Mouse (Mus musculus): ENCODE measurements around the gene Apoa1. TPM values are rescaled to one million over a fixed set of nuclear protein-coding genes. Genes with fewer than 3 reads are reported as not detected.

Apoa1 gene
- polyA plus RNA-seq, 1 experiment = 2.7 TPM

DNA sequence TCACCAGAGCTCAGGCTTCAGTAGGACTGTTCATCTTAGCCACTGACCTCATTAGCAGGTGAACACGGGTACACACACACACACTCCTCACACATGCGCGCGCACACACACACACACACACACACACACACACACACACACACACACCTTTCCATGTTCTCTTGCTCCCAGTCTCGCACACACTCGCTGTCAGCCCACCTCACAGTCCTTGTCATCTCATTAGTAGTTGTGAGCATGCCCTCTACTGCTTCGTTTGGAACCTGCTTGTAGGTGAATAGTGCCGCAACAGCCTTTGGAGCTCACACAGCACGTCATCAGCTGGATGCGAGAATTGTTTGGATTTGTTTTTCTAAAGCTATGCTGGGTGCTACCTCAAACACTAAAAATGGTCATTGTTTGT lies 39.0 kb upstream of the Apoa1 start:
- WGBS = 44% methylated on average over 10 of the region's 10 CpGs
- TF ChIP-seq POLR2A (IDR thresholded peaks at IDR 0.05; ENCODE audit: borderline replicate concordance, insufficient read depth, low read length) (no peak), CTCF (IDR thresholded peaks at IDR 0.05; ENCODE audit: borderline replicate concordance, insufficient read depth, low read depth, low read length) (peak; percentile 41; the same call in 1 of the 2 replicates)
- H3K27ac ChIP-seq (ENCODE audit: insufficient read depth, low read length) = peak overlapping the region; percentile 40

DNA sequence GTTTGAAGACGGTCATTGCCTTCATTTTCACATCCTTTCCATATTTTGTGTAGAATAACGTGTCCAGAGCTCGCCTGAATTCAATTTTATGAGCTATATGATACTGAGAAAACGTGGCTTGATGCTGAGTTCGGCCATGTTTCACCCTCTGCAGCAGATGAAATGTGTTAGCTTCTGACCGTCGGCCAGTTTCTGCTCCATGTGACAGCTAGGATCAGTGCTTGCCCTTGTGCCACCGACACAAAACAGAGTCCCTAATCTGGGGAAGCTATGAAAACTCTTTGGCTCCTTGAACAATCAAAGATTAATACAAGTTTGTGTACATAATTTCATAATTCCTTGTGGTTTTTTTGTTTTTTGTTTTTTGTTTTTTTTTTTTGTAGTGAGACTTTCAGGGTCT lies 37.1 kb upstream of the Apoa1 start:
- 42% methylated on average over 8 of the region's 8 CpGs for WGBS
- no peak overlapping the region for H3K27ac ChIP-seq (ENCODE audit: insufficient read depth, low read length)
- no peak for DNase-seq

More for the DNA sequence above, 39.0 kb upstream of the Apoa1 start:
- Histone ChIP-seq H3K4me1 (ENCODE audit: control insufficient read depth, insufficient read depth, low read length) (peaks cover 17% of the 10 kb centered on the region), H3K27me3 (ENCODE audit: control insufficient read depth, insufficient read depth, low read length) (no peaks in the 10 kb centered on the region), H3K4me3 (replicated peaks; ENCODE audit: insufficient read depth, low read depth, low read length) (no peak overlapping the region)
- DNase-seq = no peak

DNA sequence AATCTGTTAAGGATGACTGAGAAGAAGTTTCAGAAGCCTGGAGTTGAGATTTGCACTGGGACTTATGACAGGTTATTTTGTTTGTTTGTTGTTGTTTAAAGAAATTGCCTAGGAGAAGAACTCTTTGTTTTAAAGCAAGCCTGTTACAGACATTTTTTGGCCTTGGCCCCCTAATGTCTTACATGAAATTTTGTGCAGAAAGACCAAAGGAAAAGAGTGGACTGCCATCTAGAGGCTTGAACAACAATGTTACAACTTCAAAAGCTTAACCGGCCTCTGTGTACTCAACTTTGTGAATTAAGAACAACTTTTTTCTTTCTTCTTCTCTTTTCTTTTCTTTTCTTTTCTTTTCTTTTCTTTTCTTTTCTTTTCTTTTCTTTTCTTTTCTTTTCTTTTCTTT lies 36.7 kb upstream of the Apoa1 start:
- WGBS = 24% methylated on average over 1 of the region's 1 CpGs
- Histone ChIP-seq H3K27me3 (ENCODE audit: control insufficient read depth, insufficient read depth, low read length) (no peaks in the 10 kb centered on the region), H3K4me1 (ENCODE audit: control insufficient read depth, insufficient read depth, low read length) (peaks cover 13% of the 10 kb centered on the region), H3K4me3 (replicated peaks; ENCODE audit: insufficient read depth, low read depth, low read length) (no peak overlapping the region), H3K27ac (ENCODE audit: insufficient read depth, low read length) (no peak overlapping the region)
- peak in 1 of 2 experiments; percentile 60 for DNase-seq
- TF ChIP-seq CTCF (IDR thresholded peaks at IDR 0.05; ENCODE audit: borderline replicate concordance, insufficient read depth, low read depth, low read length) (peak; percentile 41; the same call in 1 of the 2 replicates), POLR2A (IDR thresholded peaks at IDR 0.05; ENCODE audit: borderline replicate concordance, insufficient read depth, low read length) (no peak)

More for the DNA sequence above, 37.1 kb upstream of the Apoa1 start:
- no peak overlapping the region for H3K4me3 ChIP-seq (replicated peaks; ENCODE audit: insufficient read depth, low read depth, low read length)
- peaks cover 13% of the 10 kb centered on the region for H3K4me1 ChIP-seq (ENCODE audit: control insufficient read depth, insufficient read depth, low read length)
- TF ChIP-seq CTCF (IDR thresholded peaks at IDR 0.05; ENCODE audit: borderline replicate concordance, insufficient read depth, low read depth, low read length) (no peak), POLR2A (IDR thresholded peaks at IDR 0.05; ENCODE audit: borderline replicate concordance, insufficient read depth, low read length) (no peak)
- H3K27me3 ChIP-seq (ENCODE audit: control insufficient read depth, insufficient read depth, low read length) = no peaks in the 10 kb centered on the region

DNA sequence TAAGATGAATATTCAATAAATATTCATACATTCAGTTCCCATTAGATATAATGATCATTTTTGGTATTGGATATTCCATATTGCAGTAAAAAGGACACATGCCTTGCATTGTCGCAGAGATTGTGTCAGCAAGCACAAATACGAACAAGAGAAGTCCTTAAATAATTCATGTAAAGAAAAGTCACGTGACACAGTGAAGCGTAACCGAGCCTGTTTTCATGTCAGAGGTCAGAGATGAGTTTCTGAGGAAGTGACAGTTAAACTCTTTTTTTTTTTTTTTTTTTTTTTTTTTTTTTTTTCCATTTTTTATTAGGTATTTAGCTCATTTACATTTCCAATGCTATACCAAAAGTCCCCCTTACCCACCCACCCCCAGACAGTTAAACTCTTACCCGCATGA lies 35.7 kb upstream of the Apoa1 start:
- DNase-seq = no peak
- TF ChIP-seq POLR2A (IDR thresholded peaks at IDR 0.05; ENCODE audit: borderline replicate concordance, insufficient read depth, low read length) (no peak), CTCF (IDR thresholded peaks at IDR 0.05; ENCODE audit: borderline replicate concordance, insufficient read depth, low read depth, low read length) (no peak)
- WGBS = 84% methylated on average over 6 of the region's 6 CpGs
- no peaks in the 10 kb centered on the region for H3K27me3 ChIP-seq (ENCODE audit: control insufficient read depth, insufficient read depth, low read length)
- H3K4me3 ChIP-seq (replicated peaks; ENCODE audit: insufficient read depth, low read depth, low read length) = no peak overlapping the region
- H3K27ac ChIP-seq (ENCODE audit: insufficient read depth, low read length) = no peak overlapping the region
- H3K4me1 ChIP-seq (ENCODE audit: control insufficient read depth, insufficient read depth, low read length) = peaks cover 13% of the 10 kb centered on the region

DNA sequence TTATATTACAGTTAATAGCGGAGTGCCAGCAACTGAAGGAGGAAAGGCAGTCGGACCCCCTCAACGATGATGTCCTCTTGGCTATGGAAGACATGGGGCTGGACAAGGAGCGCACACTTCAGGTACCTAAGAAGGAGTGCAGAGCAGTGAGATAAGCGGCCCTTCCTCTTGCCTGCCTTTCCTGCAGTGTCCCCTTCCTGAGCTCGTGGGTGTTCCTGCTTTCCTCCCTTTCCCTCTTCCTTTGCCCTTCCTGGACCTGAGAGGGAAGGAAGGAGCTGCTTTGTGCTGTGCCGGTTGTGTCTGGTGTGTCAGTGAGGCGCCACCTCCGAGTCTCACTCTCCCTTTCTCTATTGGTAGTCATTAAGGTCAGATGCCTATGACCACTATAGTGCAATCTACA lies 33.6 kb upstream of the Apoa1 start:
- DNase-seq = no peak
- 88% methylated on average over 9 of the region's 9 CpGs for WGBS
- peaks cover 15% of the 10 kb centered on the region for H3K4me1 ChIP-seq (ENCODE audit: control insufficient read depth, insufficient read depth, low read length)
- no peak overlapping the region for H3K27ac ChIP-seq (ENCODE audit: insufficient read depth, low read length)
- no peaks in the 10 kb centered on the region for H3K27me3 ChIP-seq (ENCODE audit: control insufficient read depth, insufficient read depth, low read length)
- TF ChIP-seq CTCF (IDR thresholded peaks at IDR 0.05; ENCODE audit: borderline replicate concordance, insufficient read depth, low read depth, low read length) = no peak
- no peak for TF ChIP-seq POLR2A (IDR thresholded peaks at IDR 0.05; ENCODE audit: borderline replicate concordance, insufficient read depth, low read length)
- H3K4me3 ChIP-seq (replicated peaks; ENCODE audit: insufficient read depth, low read depth, low read length) = no peak overlapping the region

DNA sequence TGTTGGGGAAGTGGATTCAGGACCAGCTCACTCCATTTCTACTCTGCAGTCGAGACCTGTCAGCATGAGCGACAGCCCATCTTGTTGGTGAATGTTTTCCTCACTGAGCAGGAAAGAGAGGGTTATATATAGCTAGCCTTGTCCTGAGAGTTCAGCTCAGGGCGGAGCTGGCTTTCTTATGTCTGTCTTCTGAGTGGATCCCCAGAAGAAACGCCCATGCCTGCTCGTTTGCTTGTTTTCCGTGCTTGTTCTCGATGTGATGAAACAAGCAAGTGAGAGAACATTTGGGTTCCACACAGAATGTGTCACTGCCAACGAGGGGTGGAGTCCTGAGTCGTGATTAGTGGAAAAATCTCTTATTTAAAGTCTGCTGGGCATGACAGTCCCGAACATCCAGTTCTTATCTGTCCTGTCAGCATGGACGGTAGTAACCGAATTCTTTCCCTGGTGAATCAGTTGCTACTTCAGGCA lies 31.6 kb upstream of the Apoa1 start:
- no peak overlapping the region for H3K27ac ChIP-seq (ENCODE audit: insufficient read depth, low read length)
- TF ChIP-seq CTCF (IDR thresholded peaks at IDR 0.05; ENCODE audit: borderline replicate concordance, insufficient read depth, low read depth, low read length) = no peak
- H3K4me3 ChIP-seq (replicated peaks; ENCODE audit: insufficient read depth, low read depth, low read length) = no peak overlapping the region
- peaks cover 16% of the 10 kb centered on the region for H3K4me1 ChIP-seq (ENCODE audit: control insufficient read depth, insufficient read depth, low read length)
- H3K27me3 ChIP-seq (ENCODE audit: control insufficient read depth, insufficient read depth, low read length) = no peaks in the 10 kb centered on the region
- no peak for DNase-seq
- WGBS = 76% methylated on average over 12 of the region's 12 CpGs

DNA sequence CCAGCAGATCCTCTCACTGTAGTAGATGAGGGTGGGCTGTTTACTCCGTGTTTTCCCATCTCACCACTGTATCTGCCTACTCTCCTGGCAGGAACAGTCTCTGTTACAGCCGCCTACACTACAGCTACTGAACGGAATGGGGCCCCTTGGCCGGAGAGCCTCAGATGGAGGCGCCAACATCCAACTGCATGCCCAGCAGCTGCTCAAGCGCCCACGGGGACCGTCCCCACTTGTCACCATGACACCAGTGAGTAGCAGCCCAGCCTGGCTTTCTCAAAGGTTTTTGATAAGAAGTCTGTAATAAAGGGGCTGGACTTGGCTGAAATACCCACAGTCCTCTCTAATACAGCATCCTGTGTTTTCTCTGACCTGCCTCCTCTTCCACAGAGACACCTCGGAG lies 29.9 kb upstream of the Apoa1 start:
- 24% methylated on average over 9 of the region's 9 CpGs for WGBS
- Histone ChIP-seq H3K4me1 (ENCODE audit: control insufficient read depth, insufficient read depth, low read length) (peaks cover 16% of the 10 kb centered on the region), H3K27me3 (ENCODE audit: control insufficient read depth, insufficient read depth, low read length) (no peaks in the 10 kb centered on the region), H3K4me3 (replicated peaks; ENCODE audit: insufficient read depth, low read depth, low read length) (no peak overlapping the region), H3K27ac (ENCODE audit: insufficient read depth, low read length) (peak overlapping the region; percentile 38)
- TF ChIP-seq POLR2A (IDR thresholded peaks at IDR 0.05; ENCODE audit: borderline replicate concordance, insufficient read depth, low read length) (no peak), CTCF (IDR thresholded peaks at IDR 0.05; ENCODE audit: borderline replicate concordance, insufficient read depth, low read depth, low read length) (no peak)
- DNase-seq = no peak

DNA sequence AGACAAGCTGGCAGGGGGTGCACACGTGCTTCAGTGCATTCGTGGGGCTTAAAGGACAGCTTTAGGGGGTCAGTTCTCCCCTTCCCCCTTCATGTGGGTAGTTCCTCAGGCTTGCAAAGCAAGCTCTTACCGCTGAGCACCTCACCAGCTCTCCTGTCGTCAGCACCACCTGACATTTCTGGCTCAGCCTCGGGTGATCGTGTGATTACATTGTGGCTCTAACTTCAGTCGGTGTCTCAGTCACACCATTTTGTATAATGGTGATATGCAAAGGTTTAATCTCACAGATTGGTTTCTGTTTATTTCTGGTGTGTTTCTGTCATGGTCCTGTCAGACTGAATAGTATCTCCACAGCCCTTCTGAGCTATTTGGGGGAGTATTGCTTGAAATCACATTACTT lies 29.4 kb upstream of the Apoa1 start:
- Histone ChIP-seq H3K27me3 (ENCODE audit: control insufficient read depth, insufficient read depth, low read length) (no peaks in the 10 kb centered on the region), H3K4me1 (ENCODE audit: control insufficient read depth, insufficient read depth, low read length) (peaks cover 16% of the 10 kb centered on the region), H3K27ac (ENCODE audit: insufficient read depth, low read length) (peak overlapping the region; percentile 38), H3K4me3 (replicated peaks; ENCODE audit: insufficient read depth, low read depth, low read length) (no peak overlapping the region)
- WGBS = 16% methylated on average over 7 of the region's 7 CpGs
- DNase-seq = no peak
- TF ChIP-seq POLR2A (IDR thresholded peaks at IDR 0.05; ENCODE audit: borderline replicate concordance, insufficient read depth, low read length) = no peak
- no peak for TF ChIP-seq CTCF (IDR thresholded peaks at IDR 0.05; ENCODE audit: borderline replicate concordance, insufficient read depth, low read depth, low read length)

All from cerebellum, adult 2 months (tissue).